9 mouse cellular contexts compared by ENCODE assay signal in genomic region chr5:134179871-134180270, GRCm38 (mm10). TPM values are rescaled to one million over a fixed set of nuclear protein-coding genes. Genes with fewer than 3 reads are reported as not detected.
DNase-seq lines count a peak whose midpoint lies in the region; ATAC-seq and TF ChIP-seq lines count a peak whose summit lies in the region.
"Had no signal": no experiment of that assay in that cellular context is flagged by ENCODE, and none has a peak within 500 bp of the region (broad histone marks: within the 10 kb centered on the region; RNA-seq: fewer than 3 reads in every experiment).

No protein-coding gene starts in this region.

- no peaks in the 10 kb centered on the region for H3K27me3 ChIP-seq in hindbrain, embryonic 11.5 days (ENCODE audit: control insufficient read depth, insufficient read depth, low read length)
- no peaks in the 10 kb centered on the region; the same call in 1 of the 2 replicates for H3K27me3 ChIP-seq in hindbrain, embryonic 13.5 days
- H3K27me3 ChIP-seq: embryonic facial prominence, embryonic 15.5 days had no signal

- peak; percentile 93 for TF ChIP-seq CTCF in left cerebral cortex, adult 2 months (IDR thresholded peaks at IDR 0.05)

- no peak for ATAC-seq in hindbrain, embryonic 11.5 days (ENCODE audit: low FRiP score)
- no peak for ATAC-seq in hindbrain, embryonic 13.5 days (ENCODE audit: low FRiP score)

- H3K4me2 ChIP-seq in hindbrain, embryonic 11.5 days (replicated peaks; ENCODE audit: low read depth, low read length), result no peak overlapping the region
- no peak overlapping the region for H3K4me2 ChIP-seq in hindbrain, embryonic 13.5 days
- H3K4me2 ChIP-seq: embryonic facial prominence, embryonic 15.5 days had no signal

- H3K9ac ChIP-seq in hindbrain, embryonic 11.5 days (ENCODE audit: low read depth, low read length), result no peak overlapping the region
- H3K9ac ChIP-seq in hindbrain, embryonic 13.5 days, result no peak overlapping the region
- H3K9ac ChIP-seq: embryonic facial prominence, embryonic 15.5 days had no signal

- DNase-seq in hindbrain, embryonic 11.5 days (ENCODE audit: low spot score), result peak; percentile 86
- peak; percentile 86 for DNase-seq in ZHBTc4 (ENCODE audit: low read depth, low spot score)
- DNase-seq in cerebellum, postnatal 4 days (ENCODE audit: low spot score in 2 of 2), result peak; percentile 77 to 82
- peak; percentile 87 to 93 for DNase-seq in heart, postnatal 10 days
- peak; percentile 78 to 83 for DNase-seq in left cerebral cortex, adult 2 months (ENCODE audit: extremely low spot score in 1 of 2, low spot score in 2 of 2)
- DNase-seq in natural killer cell, adult 2 months (ENCODE audit: low spot score in 2 of 2), result peak; percentile 78 to 86
- peak; percentile 87 for DNase-seq in testis, postnatal 10 days (ENCODE audit: low spot score)

- intact Hi-C loops in heart, postnatal 10 days (cut with DNase I), result loop anchor here (1.0 to 5.0 kb wide), 2 partner anchors 161 to 307 kb away; no protein-coding TSS in a partner anchor
- intact Hi-C loops in left cerebral cortex, adult 2 months (cut with DNase I), result loop anchor here (1.0 to 2.0 kb wide), 2 partner anchors 161 to 309 kb away; no protein-coding TSS in a partner anchor

- no peaks in the 10 kb centered on the region for H3K36me3 ChIP-seq in hindbrain, embryonic 11.5 days (ENCODE audit: control insufficient read depth, insufficient read depth, low read length)
- no peaks in the 10 kb centered on the region for H3K36me3 ChIP-seq in hindbrain, embryonic 13.5 days
- H3K36me3 ChIP-seq: embryonic facial prominence, embryonic 15.5 days had no signal

- H3K4me3 ChIP-seq in hindbrain, embryonic 11.5 days (ENCODE audit: low read depth, low read length), result no peak overlapping the region
- H3K4me3 ChIP-seq in hindbrain, embryonic 13.5 days, result no peak overlapping the region
- H3K4me3 ChIP-seq in left cerebral cortex, adult 2 months, result no peak overlapping the region
- H3K4me3 ChIP-seq: embryonic facial prominence, embryonic 15.5 days had no signal

- no peak overlapping the region for H3K27ac ChIP-seq in hindbrain, embryonic 11.5 days (ENCODE audit: low read depth, low read length)
- no peak overlapping the region for H3K27ac ChIP-seq in hindbrain, embryonic 13.5 days
- no peak overlapping the region for H3K27ac ChIP-seq in left cerebral cortex, adult 2 months
- H3K27ac ChIP-seq: embryonic facial prominence, embryonic 15.5 days had no signal

- peaks cover 4% of the 10 kb centered on the region; the same call in 1 of the 2 replicates for H3K4me1 ChIP-seq in hindbrain, embryonic 11.5 days (replicated peaks; ENCODE audit: control insufficient read depth, insufficient read depth, low read length)
- peaks cover 28% of the 10 kb centered on the region for H3K4me1 ChIP-seq in hindbrain, embryonic 13.5 days (replicated peaks)

- no peaks in the 10 kb centered on the region for H3K9me3 ChIP-seq in hindbrain, embryonic 11.5 days (ENCODE audit: control insufficient read depth, low read length)
- no peaks in the 10 kb centered on the region for H3K9me3 ChIP-seq in hindbrain, embryonic 13.5 days
- H3K9me3 ChIP-seq: embryonic facial prominence, embryonic 15.5 days had no signal

- 30% methylated on average over 7 of the region's 7 CpGs for WGBS in hindbrain, embryonic 11.5 days
- 28% methylated on average over 7 of the region's 7 CpGs for WGBS in hindbrain, embryonic 13.5 days

RNA-seq across cellular contexts. Expression of gene Rcc1l, which starts 3.3 kb away (rescaled TPM):
- polyA plus RNA-seq in hindbrain, embryonic 11.5 days (2014; fragmentation: Nextera tagmentation; extraction: Ambion mirVana), result 21.8 and 22.8 TPM in 2 replicates
- 19.9 and 20.4 TPM in 2 replicates for polyA plus RNA-seq in hindbrain, embryonic 13.5 days (2015; fragmentation: Nextera tagmentation; extraction: Ambion mirVana)
- total RNA-seq in heart, postnatal 10 days (2021), result 10 to 100 TPM; 25.3 to 29.2 TPM
- 10 to 100 TPM; 15.4 to 19.2 TPM for total RNA-seq in left cerebral cortex, adult 2 months (2021)

RNA-seq across cellular contexts. Expression of gene Gtf2ird2, which starts 3.9 kb away (rescaled TPM):
- 7.1 and 8.2 TPM in 2 replicates for polyA plus RNA-seq in hindbrain, embryonic 11.5 days (2014; fragmentation: Nextera tagmentation; extraction: Ambion mirVana)
- polyA plus RNA-seq in hindbrain, embryonic 13.5 days (2015; fragmentation: Nextera tagmentation; extraction: Ambion mirVana), result 12.8 and 14.1 TPM in 2 replicates
- 1 to 10 TPM; 7.4 to 7.7 TPM for total RNA-seq in heart, postnatal 10 days (2021)
- total RNA-seq in left cerebral cortex, adult 2 months (2021), result 10 to 100 TPM; 17.7 to 20.1 TPM

RNA-seq across cellular contexts. Expression of gene Ncf1, which starts 49.6 kb away (rescaled TPM):
- 3.2 and 4.0 TPM in 2 replicates for polyA plus RNA-seq in hindbrain, embryonic 11.5 days (2014; fragmentation: Nextera tagmentation; extraction: Ambion mirVana)
- 2.3 and 3.5 TPM in 2 replicates for polyA plus RNA-seq in hindbrain, embryonic 13.5 days (2015; fragmentation: Nextera tagmentation; extraction: Ambion mirVana)
- total RNA-seq in heart, postnatal 10 days (2021), result 1 to 10 TPM; 2.9 to 4.6 TPM
- 10 to 100 TPM in 1 of 2 experiments, 1 to 10 TPM in 1; 8.1 to 10.2 TPM for total RNA-seq in left cerebral cortex, adult 2 months (2021)
